Mouse (Mus musculus): Measurements from ENCODE around the gene Sumo2. TPM values are rescaled to one million over a fixed set of nuclear protein-coding genes. Genes with fewer than 3 reads are reported as not detected.

The Sumo2 gene
- 891 and 947 TPM in 2 replicates for polyA plus RNA-seq (2014; fragmentation: Nextera tagmentation; extraction: Ambion mirVana)

- Histone ChIP-seq H3K27me3 (replicated peaks; ENCODE audit: control insufficient read depth, insufficient read depth, low read length) (no peaks in the 10 kb centered on the region), H3K9ac (ENCODE audit: low read length) (peak within 1 kb of the TSS; percentile 99), H3K9me3 (ENCODE audit: control insufficient read depth, low read length) (no peaks in the 10 kb centered on the region), H3K4me2 (ENCODE audit: low read length) (peak within 1 kb of the TSS; percentile 58), H3K36me3 (ENCODE audit: control insufficient read depth, insufficient read depth, low read length) (peaks cover 33% of the 10 kb centered on the region), H3K4me1 (replicated peaks; ENCODE audit: control insufficient read depth, insufficient read depth, low read length) (peaks cover 8% of the 10 kb centered on the region; the same call in 1 of the 2 replicates), H3K4me3 (ENCODE audit: low read depth, low read length) (peak within 1 kb of the TSS; percentile 97), H3K27ac (ENCODE audit: low read depth) (peak within 1 kb of the TSS; percentile 99)
- WGBS = 1% methylated on average over 55 of the region's 70 CpGs
- DNase-seq (ENCODE audit: low spot score) (peak; percentile 99), ATAC-seq (replicated peaks; ENCODE audit: low FRiP score, low TSS enrichment, low read depth) (peak; percentile 91)
Measured at GRCm38 (mm10) chr11:115536038-115536681, at the start of gene Sumo2. Gene Sumo2, minus strand, starts transcription at chr11:115536276.

- Histone ChIP-seq H3K36me3 (ENCODE audit: control insufficient read depth, insufficient read depth, low read length) (peaks cover 94% of the 10 kb centered on the region), H3K27ac (ENCODE audit: low read depth) (no peak overlapping the region), H3K9me3 (ENCODE audit: control insufficient read depth, low read length) (no peaks in the 10 kb centered on the region), H3K4me3 (ENCODE audit: low read depth, low read length) (no peak overlapping the region), H3K4me2 (ENCODE audit: low read length) (no peak overlapping the region), H3K4me1 (replicated peaks; ENCODE audit: control insufficient read depth, insufficient read depth, low read length) (no peaks in the 10 kb centered on the region), H3K9ac (ENCODE audit: low read length) (no peak overlapping the region), H3K27me3 (replicated peaks; ENCODE audit: control insufficient read depth, insufficient read depth, low read length) (no peaks in the 10 kb centered on the region)
- ATAC-seq (replicated peaks; ENCODE audit: low FRiP score, low TSS enrichment, low read depth) (no peak), DNase-seq (ENCODE audit: low spot score) (no peak)
- 89% methylated on average over 7 of the region's 7 CpGs for WGBS
Measured at GRCm38 (mm10) chr11:115585573-115586100, 49.6 kb upstream of the Sumo2 start.

GRCm38 (mm10) chr11:115584376-115585073 lies 48.4 kb upstream of the Sumo2 start:
- no peaks in the 10 kb centered on the region for H3K27me3 ChIP-seq (replicated peaks; ENCODE audit: control insufficient read depth, insufficient read depth, low read length)
- 89% methylated on average over 10 of the region's 10 CpGs for WGBS
- no peaks in the 10 kb centered on the region for H3K9me3 ChIP-seq (ENCODE audit: control insufficient read depth, low read length)
- H3K9ac ChIP-seq (ENCODE audit: low read length) = no peak overlapping the region
- no peaks in the 10 kb centered on the region for H3K4me1 ChIP-seq (replicated peaks; ENCODE audit: control insufficient read depth, insufficient read depth, low read length)
- H3K4me3 ChIP-seq (ENCODE audit: low read depth, low read length) = no peak overlapping the region
- no peak overlapping the region for H3K4me2 ChIP-seq (ENCODE audit: low read length)
- H3K27ac ChIP-seq (ENCODE audit: low read depth) = no peak overlapping the region
- DNase-seq (ENCODE audit: low spot score) (no peak), ATAC-seq (replicated peaks; ENCODE audit: low FRiP score, low TSS enrichment, low read depth) (no peak)
- H3K36me3 ChIP-seq (ENCODE audit: control insufficient read depth, insufficient read depth, low read length) = peaks cover 93% of the 10 kb centered on the region

GRCm38 (mm10) chr11:115582913-115583606 lies 47.0 kb upstream of the Sumo2 start:
- Histone ChIP-seq H3K9ac (ENCODE audit: low read length) (no peak overlapping the region), H3K4me2 (ENCODE audit: low read length) (no peak overlapping the region), H3K4me1 (replicated peaks; ENCODE audit: control insufficient read depth, insufficient read depth, low read length) (no peaks in the 10 kb centered on the region), H3K27ac (ENCODE audit: low read depth) (no peak overlapping the region), H3K4me3 (ENCODE audit: low read depth, low read length) (no peak overlapping the region), H3K27me3 (replicated peaks; ENCODE audit: control insufficient read depth, insufficient read depth, low read length) (no peaks in the 10 kb centered on the region), H3K36me3 (ENCODE audit: control insufficient read depth, insufficient read depth, low read length) (peaks cover 97% of the 10 kb centered on the region), H3K9me3 (ENCODE audit: control insufficient read depth, low read length) (no peaks in the 10 kb centered on the region)
- 84% methylated on average over 10 of the region's 10 CpGs for WGBS
- ATAC-seq (replicated peaks; ENCODE audit: low FRiP score, low TSS enrichment, low read depth) = no peak
- DNase-seq (ENCODE audit: low spot score) = no peak

GRCm38 (mm10) chr11:115579080-115579479 lies 43.0 kb upstream of the Sumo2 start:
- DNase-seq (ENCODE audit: low spot score) = no peak
- Histone ChIP-seq H3K27me3 (replicated peaks; ENCODE audit: control insufficient read depth, insufficient read depth, low read length) (no peaks in the 10 kb centered on the region), H3K36me3 (ENCODE audit: control insufficient read depth, insufficient read depth, low read length) (peaks cover 70% of the 10 kb centered on the region), H3K9ac (ENCODE audit: low read length) (no peak overlapping the region), H3K27ac (ENCODE audit: low read depth) (no peak overlapping the region), H3K9me3 (ENCODE audit: control insufficient read depth, low read length) (no peaks in the 10 kb centered on the region), H3K4me1 (replicated peaks; ENCODE audit: control insufficient read depth, insufficient read depth, low read length) (no peaks in the 10 kb centered on the region), H3K4me2 (ENCODE audit: low read length) (no peak overlapping the region), H3K4me3 (ENCODE audit: low read depth, low read length) (no peak overlapping the region)
- no peak for ATAC-seq (replicated peaks; ENCODE audit: low FRiP score, low TSS enrichment, low read depth)

GRCm38 (mm10) chr11:115564961-115565360 lies 28.9 kb upstream of the Sumo2 start:
- peak overlapping the region; percentile 69 for H3K4me2 ChIP-seq (ENCODE audit: low read length)
- H3K36me3 ChIP-seq (ENCODE audit: control insufficient read depth, insufficient read depth, low read length) = peaks cover 37% of the 10 kb centered on the region
- no peak for ATAC-seq (replicated peaks; ENCODE audit: low FRiP score, low TSS enrichment, low read depth)
- H3K4me3 ChIP-seq (ENCODE audit: low read depth, low read length) = peak overlapping the region; percentile 92
- peaks cover 7% of the 10 kb centered on the region for H3K4me1 ChIP-seq (replicated peaks; ENCODE audit: control insufficient read depth, insufficient read depth, low read length)
- H3K27me3 ChIP-seq (replicated peaks; ENCODE audit: control insufficient read depth, insufficient read depth, low read length) = no peaks in the 10 kb centered on the region
- H3K9me3 ChIP-seq (ENCODE audit: control insufficient read depth, low read length) = no peaks in the 10 kb centered on the region
- H3K27ac ChIP-seq (ENCODE audit: low read depth) = no peak overlapping the region
- 21% methylated on average over 7 of the region's 7 CpGs for WGBS
- H3K9ac ChIP-seq (ENCODE audit: low read length) = peak overlapping the region; percentile 76
- no peak for DNase-seq (ENCODE audit: low spot score)

GRCm38 (mm10) chr11:115564064-115564809 lies 28.2 kb upstream of the Sumo2 start, which contains the start of gene Nup85:
Gene Nup85, plus strand, starts transcription at chr11:115564434.
- H3K4me3 ChIP-seq (ENCODE audit: low read depth, low read length) = peak within 1 kb of the TSS; percentile 92
- peak; percentile 100 for DNase-seq (ENCODE audit: low spot score)

GRCm38 (mm10) chr11:115563406-115563805 lies 27.3 kb upstream of the Sumo2 start:
- H3K27ac ChIP-seq (ENCODE audit: low read depth) = peak overlapping the region; percentile 86
- ATAC-seq (replicated peaks; ENCODE audit: low FRiP score, low TSS enrichment, low read depth) (no peak; the same call in 1 of the 2 replicates), DNase-seq (ENCODE audit: low spot score) (peak; percentile 58)
- H3K4me1 ChIP-seq (replicated peaks; ENCODE audit: control insufficient read depth, insufficient read depth, low read length) = peaks cover 7% of the 10 kb centered on the region
- H3K27me3 ChIP-seq (replicated peaks; ENCODE audit: control insufficient read depth, insufficient read depth, low read length) = no peaks in the 10 kb centered on the region
- H3K4me2 ChIP-seq (ENCODE audit: low read length) = peak overlapping the region; percentile 69
- 41% methylated on average over 4 of the region's 4 CpGs for WGBS
- no peaks in the 10 kb centered on the region for H3K9me3 ChIP-seq (ENCODE audit: control insufficient read depth, low read length)
- H3K36me3 ChIP-seq (ENCODE audit: control insufficient read depth, insufficient read depth, low read length) = peaks cover 21% of the 10 kb centered on the region
- peak overlapping the region; percentile 92 for H3K4me3 ChIP-seq (ENCODE audit: low read depth, low read length)
- peak overlapping the region; percentile 76; the same call in 1 of the 2 replicates for H3K9ac ChIP-seq (ENCODE audit: low read length)

More at GRCm38 (mm10) chr11:115564064-115564809, 28.2 kb upstream of the Sumo2 start, which contains the start of gene Nup85:
- peak within 1 kb of the TSS; percentile 69 for H3K4me2 ChIP-seq (ENCODE audit: low read length)
- H3K4me1 ChIP-seq (replicated peaks; ENCODE audit: control insufficient read depth, insufficient read depth, low read length) = peaks cover 7% of the 10 kb centered on the region
- peak within 1 kb of the TSS; percentile 76 for H3K9ac ChIP-seq (ENCODE audit: low read length)
- peak within 1 kb of the TSS; percentile 86 for H3K27ac ChIP-seq (ENCODE audit: low read depth)
- H3K9me3 ChIP-seq (ENCODE audit: control insufficient read depth, low read length) = no peaks in the 10 kb centered on the region
- H3K27me3 ChIP-seq (replicated peaks; ENCODE audit: control insufficient read depth, insufficient read depth, low read length) = no peaks in the 10 kb centered on the region
- peak; percentile 93 for ATAC-seq (replicated peaks; ENCODE audit: low FRiP score, low TSS enrichment, low read depth)
- WGBS = under 1% methylated on average over 42 of the region's 42 CpGs
- peaks cover 30% of the 10 kb centered on the region for H3K36me3 ChIP-seq (ENCODE audit: control insufficient read depth, insufficient read depth, low read length)

All from intestine, embryonic 14.5 days (tissue).